Mouse (Mus musculus) neural tube, embryonic 12.5 days (tissue): ENCODE data around the gene Vmn1r23. TPM values are rescaled to one million over a fixed set of nuclear protein-coding genes. Genes with fewer than 3 reads are reported as not detected.
"Not testable (repeated sequence)": the region's sequence is repeated elsewhere in the genome, so short reads cannot be mapped to it uniquely, and the experiment has no call there.

Source experiments
- ATAC-seq: fragments of 200-750 bp; cut with Nextera tagmentation; 2 replicates; pipeline ENCODE4 v1.8.0; 2017; ENCODE audit warnings: low read depth, mild to moderate bottlenecking, moderate TSS enrichment, moderate library complexity; ENCODE audit not compliant: low FRiP score
- H3K27ac ChIP-seq: fragments of 300-500 bp; sonication (generic); 2 replicates; pipeline ENCODE4 v1.5.1; 2016
- H3K27me3 ChIP-seq: fragments of 300-500 bp; sonication (generic); replicated peaks from 2 replicates; pipeline ENCODE4 v1.6.1; 2016; ENCODE audit warnings: mild to moderate bottlenecking
- H3K36me3 ChIP-seq: fragments of 300-500 bp; sonication (generic); 2 replicates; pipeline ENCODE4 v1.6.1; 2016; ENCODE audit warnings: mild to moderate bottlenecking
- H3K4me1 ChIP-seq: fragments of 300-500 bp; sonication (generic); 2 replicates; pipeline ENCODE4 v1.6.1; 2016
- H3K4me2 ChIP-seq: fragments of 300-500 bp; sonication (generic); replicated peaks from 2 replicates; pipeline ENCODE4 v1.6.1; 2016; ENCODE audit warnings: mild to moderate bottlenecking
- H3K4me3 ChIP-seq: fragments of 300-500 bp; sonication (generic); 2 replicates; pipeline ENCODE4 v1.5.1; 2016
- H3K9ac ChIP-seq: fragments of 300-500 bp; sonication (generic); 2 replicates; pipeline ENCODE4 v1.6.1; 2016; ENCODE audit warnings: mild to moderate bottlenecking
- H3K9me3 ChIP-seq: fragments of 300-500 bp; sonication (generic); 2 replicates; pipeline ENCODE4 v1.6.1; 2016; ENCODE audit warnings: mild to moderate bottlenecking
- WGBS: fragments of 180-500 bp; shearing (Covaris S2); methylation state at CpG from one replicate; pipeline ENCODE4 v1.1.7; 2016; 5-methylcytosine and 5-hydroxymethylcytosine counted together
- polyA plus RNA-seq: library from polyadenylated mRNA; unstranded; fragments of >200 nt; fragmentation: Nextera tagmentation; extraction: Ambion mirVana; gene quantifications from 2 replicates; pipeline ENCODE4 v1.2.1, GENCODE M21; 2016

The Vmn1r23 gene
- not detected in 2 replicates for polyA plus RNA-seq

DNA sequence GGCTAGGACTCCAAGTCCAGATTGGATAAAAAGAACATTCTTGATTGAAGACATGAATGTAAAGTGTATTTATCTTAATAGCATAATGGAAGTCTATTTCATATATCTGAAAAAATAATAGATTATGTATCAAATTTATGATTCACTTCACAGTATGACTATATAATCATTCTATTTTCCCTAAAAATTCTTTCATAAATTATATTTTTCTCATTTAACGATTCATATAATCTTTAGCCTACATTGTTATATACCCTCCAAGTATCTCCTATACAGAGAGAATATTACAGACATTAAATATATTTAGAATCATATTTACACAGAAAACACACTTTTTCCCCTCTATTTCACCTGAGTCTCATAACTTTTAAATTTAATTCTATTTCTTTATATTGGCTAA, at the start of gene Vmn1r23:
Gene Vmn1r23, minus strand, starts transcription at position 101 of the 400 bp plus-strand sequence.
- no peaks in the 10 kb centered on the region for H3K36me3 ChIP-seq
- no peak within 1 kb of the TSS for H3K9ac ChIP-seq
- H3K27me3 ChIP-seq = no peaks in the 10 kb centered on the region
- H3K4me2 ChIP-seq = no peak within 1 kb of the TSS
- H3K4me3 ChIP-seq = no peak within 1 kb of the TSS
- 95% methylated on average over 1 of the region's 1 CpGs for WGBS
- no peak within 1 kb of the TSS for H3K27ac ChIP-seq
- H3K9me3 ChIP-seq = no peaks in the 10 kb centered on the region
- no peak for ATAC-seq
- no peaks in the 10 kb centered on the region for H3K4me1 ChIP-seq

DNA sequence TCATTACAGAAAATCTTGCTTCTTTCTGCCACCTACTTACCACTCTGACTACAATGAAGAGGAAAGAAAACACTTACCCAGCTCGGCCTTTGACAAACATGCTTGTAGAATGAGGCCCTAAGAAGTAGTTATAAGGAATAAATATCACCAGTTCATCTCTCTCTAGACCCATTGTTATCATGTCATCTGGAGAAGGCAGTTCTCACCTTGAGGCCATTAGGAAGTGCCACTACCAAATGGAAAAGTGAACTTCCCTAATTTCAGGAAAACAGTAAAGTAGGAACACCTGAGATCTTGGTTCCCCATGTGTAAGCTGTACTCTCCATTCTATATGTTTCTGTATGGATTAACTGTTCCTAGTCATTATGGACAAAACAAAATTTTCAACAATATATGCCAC, 34.8 kb upstream of the Vmn1r23 start, which contains the start of gene Vmn1r24:
Gene Vmn1r24, minus strand, starts transcription at position 101 of the 400 bp plus-strand sequence.
- 86% methylated on average over 1 of the region's 1 CpGs for WGBS
- H3K27ac ChIP-seq, H3K4me1 ChIP-seq, H3K9ac ChIP-seq, H3K27me3 ChIP-seq, H3K4me3 ChIP-seq, H3K4me2 ChIP-seq, H3K36me3 ChIP-seq, ATAC-seq, H3K9me3 ChIP-seq: not testable (repeated sequence)

DNA sequence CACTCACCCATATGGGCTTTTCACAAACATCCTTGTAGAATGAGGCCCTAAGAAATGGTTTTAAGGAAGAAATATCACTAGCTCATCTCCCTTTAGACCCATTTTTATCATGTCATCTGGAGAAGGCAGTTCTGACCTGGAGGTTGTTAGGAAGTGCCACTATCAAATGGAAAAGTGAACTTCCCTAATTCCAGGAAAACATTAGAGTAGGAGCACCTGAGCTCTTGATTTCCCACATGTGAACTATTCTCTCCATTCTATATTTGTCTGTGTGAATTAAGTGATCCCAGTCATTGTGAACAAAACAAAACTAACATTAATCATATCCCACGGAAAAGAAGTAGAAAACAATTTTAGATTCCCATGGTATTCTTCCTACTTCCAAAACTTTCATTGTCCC, 18.7 kb downstream of the Vmn1r23 start, which contains the start of gene Vmn1r22:
Gene Vmn1r22, minus strand, starts transcription at position 101 of the 400 bp plus-strand sequence.
- 86% methylated on average over 1 of the region's 1 CpGs for WGBS
- Histone ChIP-seq H3K4me2 (no peak within 1 kb of the TSS), H3K9me3 (no peaks in the 10 kb centered on the region), H3K4me1 (no peaks in the 10 kb centered on the region), H3K27ac (no peak within 1 kb of the TSS), H3K27me3 (no peaks in the 10 kb centered on the region), H3K36me3 (no peaks in the 10 kb centered on the region), H3K4me3 (no peak within 1 kb of the TSS), H3K9ac (no peak within 1 kb of the TSS)
- no peak for ATAC-seq

Other genes starting within 250 kb of the Vmn1r23 start
- gene Pyurf, start 234.8 kb downstream of the Vmn1r23 start, polyA plus RNA-seq = 16.4 and 17.2 TPM in 2 replicates
- 49.3 and 55.9 TPM in 2 replicates for gene Lancl2, start 224.3 kb downstream of the Vmn1r23 start, polyA plus RNA-seq
- 111 and 116 TPM in 2 replicates for gene Vopp1, start 101.7 kb downstream of the Vmn1r23 start, polyA plus RNA-seq
- gene Vmn1r21, start 76.5 kb downstream of the Vmn1r23 start, polyA plus RNA-seq = not detected in 2 replicates
- gene Vmn1r22, start 18.8 kb downstream of the Vmn1r23 start, polyA plus RNA-seq = not detected in 2 replicates
- not detected in 2 replicates for gene Vmn1r24, start 34.7 kb upstream of the Vmn1r23 start, polyA plus RNA-seq
- gene Vmn1r25, start 54.0 kb upstream of the Vmn1r23 start, polyA plus RNA-seq = not detected in 2 replicates
- not detected in 2 replicates for gene Vmn1r26, start 88.3 kb upstream of the Vmn1r23 start, polyA plus RNA-seq